Mouse (Mus musculus): Measurements from ENCODE around the gene Il1r2.

Gene Il1r2

DNA sequence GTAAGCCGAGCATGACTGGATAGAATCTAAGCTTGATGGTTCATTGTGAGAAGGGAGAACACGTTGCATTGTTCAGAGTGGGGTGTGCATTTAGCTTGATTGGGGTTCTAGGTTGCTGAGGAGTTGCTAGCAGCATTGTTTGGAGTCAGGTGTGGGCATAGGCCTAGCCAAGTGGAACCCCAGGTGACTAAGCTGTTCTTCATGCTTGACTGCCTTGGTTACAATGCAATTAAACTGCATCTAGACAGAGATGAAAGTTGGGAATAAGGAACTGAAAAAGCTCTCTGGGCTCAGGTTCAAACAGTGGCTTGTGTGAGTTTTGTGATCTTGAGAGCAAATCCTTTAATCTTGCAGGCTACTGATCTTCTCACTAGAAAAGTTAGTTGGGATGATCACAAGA, 55.4 kb downstream of the Il1r2 start:
- DNase-seq (ENCODE audit: low spot score in 2 of 2), result no peak

DNA sequence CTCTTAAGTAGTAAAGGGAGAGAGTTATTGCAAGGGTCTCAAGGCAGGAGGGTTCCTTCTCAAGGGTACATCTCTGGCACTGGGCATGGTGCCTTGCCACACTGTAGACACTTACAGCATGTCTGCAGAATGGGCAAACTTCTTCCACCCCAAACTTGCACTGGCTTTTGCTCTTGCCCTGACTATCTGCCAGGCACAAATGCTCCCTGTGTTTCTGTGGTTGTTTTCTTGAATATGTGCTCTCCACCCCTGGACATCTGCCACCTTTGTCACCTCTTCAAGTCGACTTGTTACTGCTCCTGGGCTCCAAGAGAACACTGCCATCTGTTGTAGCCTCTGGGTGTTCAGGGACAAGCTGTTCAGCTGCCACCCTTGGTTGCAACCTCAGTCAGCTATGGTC, 57.8 kb downstream of the Il1r2 start:
- DNase-seq (ENCODE audit: low spot score in 2 of 2), result no peak

DNA sequence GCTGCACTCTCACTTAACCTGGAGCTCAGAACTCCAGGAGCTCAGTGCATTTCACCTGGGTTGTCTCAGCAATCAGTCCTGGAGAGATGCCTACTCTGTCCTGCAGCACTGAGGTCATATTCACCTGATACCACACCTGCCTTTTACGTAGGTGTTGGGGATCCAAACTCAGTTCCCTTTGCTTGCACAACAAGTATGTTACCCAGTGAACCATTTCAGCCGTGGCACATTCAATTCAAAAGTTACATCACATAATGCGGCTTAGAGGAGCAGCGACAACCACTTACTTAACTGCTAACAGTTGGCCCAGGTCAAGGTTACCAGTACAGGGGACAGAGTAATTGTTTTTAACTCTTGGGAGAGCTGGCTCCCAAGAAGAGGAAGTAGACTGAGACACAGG, 58.8 kb downstream of the Il1r2 start:
- DNase-seq (ENCODE audit: low spot score in 2 of 2), result no peak

DNA sequence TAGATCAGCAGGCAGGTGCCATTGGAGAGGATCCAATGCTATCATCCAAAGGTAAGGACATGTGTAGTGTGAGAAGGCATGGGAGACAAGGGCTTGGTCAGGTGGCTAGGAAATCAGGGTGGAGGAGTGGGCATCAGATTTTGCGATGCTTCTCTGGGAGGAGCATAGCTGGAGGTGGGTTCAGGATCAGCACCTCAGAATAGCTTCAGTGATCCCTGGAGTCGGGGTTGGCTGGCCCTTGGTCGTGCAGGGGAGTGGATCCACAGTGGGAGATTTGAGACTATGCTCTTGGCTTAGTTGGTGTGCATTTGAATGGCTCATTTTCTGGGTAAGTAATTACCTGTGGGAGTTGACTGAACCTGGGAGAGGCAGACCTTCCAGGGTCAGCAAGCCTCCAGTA, 59.7 kb downstream of the Il1r2 start:
- DNase-seq (ENCODE audit: low spot score in 2 of 2), result no peak

DNA sequence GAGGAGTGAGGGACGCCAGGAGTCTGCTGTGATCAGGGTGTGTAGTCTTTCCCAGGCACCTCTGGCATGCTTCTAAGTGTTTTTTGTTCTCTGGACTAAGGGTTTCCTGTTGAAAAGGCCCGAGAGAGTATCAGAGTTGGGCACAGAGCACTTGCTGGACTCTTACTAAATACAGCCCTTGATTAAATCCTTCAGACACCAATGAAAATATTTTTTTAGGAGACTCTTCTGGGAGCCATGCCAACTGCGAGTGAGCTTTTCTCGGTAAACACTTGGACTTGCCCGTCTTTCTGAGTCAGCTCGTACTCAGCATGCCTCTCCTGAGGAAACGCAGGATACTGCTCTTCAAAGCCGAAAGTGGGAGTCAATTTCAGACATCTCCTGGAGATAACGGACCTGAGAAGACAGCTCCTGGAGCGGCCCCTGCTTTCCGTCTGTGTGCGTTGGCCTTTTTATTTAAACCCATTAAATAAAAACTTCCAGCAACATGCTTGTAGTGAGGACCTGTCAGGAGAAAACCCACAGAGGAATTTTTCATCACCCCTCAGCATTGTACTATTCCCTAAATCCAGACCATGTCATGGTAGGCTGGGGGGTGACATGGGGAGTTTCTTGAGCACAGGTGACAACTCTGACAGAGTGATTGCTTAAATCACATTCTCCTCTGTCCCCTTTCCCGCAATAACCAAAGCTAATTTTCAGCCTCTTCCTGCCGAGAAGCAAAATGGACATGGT, 66.1 kb downstream of the Il1r2 start:
- DNase-seq (ENCODE audit: low spot score in 2 of 2), result peak; percentile 88 to 93

DNA sequence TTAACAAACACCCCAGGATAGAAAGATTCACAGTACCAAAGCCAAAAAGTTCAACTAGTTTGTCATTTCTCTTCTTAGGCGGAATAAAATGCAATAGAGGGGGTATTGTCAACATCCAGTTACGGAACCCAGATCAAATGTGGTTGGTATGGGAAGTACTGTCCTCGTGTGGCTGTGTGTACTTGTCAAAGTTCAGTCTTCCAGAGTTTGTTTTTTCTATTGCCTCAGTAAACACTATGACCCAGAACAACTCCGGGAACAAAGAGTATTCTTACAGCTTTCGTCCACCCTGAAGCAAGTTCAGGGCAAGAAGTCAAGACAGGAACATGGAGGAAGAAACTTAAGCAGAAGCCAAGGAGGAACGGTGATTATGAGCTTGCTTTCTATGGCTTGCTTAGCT, 82.2 kb downstream of the Il1r2 start:
- DNase-seq (ENCODE audit: low spot score in 2 of 2), result no peak

DNA sequence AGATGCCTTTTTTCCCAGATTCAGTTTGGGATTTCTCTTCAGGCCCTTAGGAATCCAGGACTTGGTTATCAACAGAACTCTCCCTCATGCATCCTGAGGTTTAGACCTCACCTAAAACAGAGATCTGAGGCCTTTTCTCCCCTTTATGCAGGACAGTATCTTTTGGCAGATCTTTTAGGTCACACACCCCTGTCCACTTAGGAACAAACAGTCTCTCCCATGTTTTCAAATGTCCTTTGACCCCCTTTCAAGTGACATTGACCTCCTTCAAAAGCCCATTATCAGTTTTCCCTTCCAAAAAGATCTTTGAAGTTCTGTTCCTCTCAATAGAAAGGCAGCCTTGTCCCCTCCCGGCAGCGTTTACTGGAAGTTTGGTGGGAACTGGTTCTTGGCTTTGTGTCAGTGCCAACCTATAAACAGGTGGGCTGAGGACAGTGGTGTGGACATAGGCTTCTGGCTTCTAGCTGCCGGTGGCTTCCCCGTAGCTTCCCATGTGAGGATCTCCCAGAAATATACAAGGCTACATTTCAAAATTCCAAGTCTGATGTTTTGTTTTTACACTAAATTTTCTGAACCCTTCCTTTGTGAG, 89.5 kb downstream of the Il1r2 start:
- DNase-seq (ENCODE audit: low spot score in 2 of 2), result no peak

DNA sequence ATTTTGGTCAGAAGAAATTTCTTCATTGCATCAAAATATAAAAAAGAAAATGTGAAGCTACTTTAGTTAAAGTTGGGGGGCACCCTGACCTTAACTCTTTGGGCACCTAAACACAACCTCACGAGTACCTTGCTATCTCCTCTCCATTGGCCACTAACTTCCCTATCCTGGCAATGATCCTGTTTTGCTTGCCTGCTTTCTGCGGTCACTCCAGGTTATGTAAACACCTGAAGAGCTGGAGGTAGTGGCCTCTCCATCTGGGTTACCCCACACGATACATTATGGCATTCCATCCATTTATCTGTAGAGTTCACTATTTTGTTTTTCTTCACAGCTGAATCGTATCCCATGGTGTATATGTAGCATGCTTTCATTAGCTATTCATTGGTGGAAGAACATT, 90.5 kb downstream of the Il1r2 start:
- DNase-seq (ENCODE audit: low spot score in 2 of 2), result no peak

DNA sequence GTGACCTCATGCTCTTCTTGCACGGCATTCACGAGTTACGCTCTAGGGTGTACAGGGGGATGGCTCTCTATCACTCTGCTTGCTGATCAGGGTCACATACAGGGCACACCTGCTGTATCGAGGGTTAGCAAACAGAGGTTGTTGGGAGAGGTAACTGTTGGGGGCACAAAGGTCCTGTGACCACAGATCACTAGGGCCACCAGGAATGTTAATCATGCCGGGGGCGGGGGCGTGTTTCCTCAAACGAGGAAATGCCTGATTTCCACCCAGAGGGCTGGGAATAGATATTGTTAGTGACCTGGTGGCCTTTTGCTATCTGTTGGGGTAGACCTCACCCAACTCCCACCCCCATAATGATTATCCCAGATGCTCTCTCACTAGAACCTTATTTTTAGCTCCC, 93.7 kb downstream of the Il1r2 start:
- DNase-seq (ENCODE audit: low spot score in 2 of 2), result peak; percentile 61 to 81

DNA sequence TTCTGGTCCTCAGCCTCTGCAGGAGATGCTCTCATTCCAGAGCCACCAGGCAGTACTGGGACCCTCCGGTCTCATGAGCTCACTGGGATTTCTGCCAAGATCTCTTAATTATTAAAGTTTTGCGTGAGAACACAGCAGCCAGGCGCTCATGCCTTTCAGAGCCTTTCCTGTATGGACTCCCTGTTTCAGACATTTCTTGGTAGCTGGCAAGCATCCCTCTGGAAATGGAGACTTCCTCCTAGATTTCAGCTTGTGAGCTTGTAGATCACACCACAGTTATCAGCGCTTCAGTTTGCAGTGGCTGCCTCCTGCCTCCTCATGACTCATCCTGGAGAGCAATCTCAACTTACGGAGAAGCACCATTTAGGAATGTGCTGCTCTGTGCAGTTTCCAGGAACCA, 98.0 kb downstream of the Il1r2 start:
- DNase-seq (ENCODE audit: low spot score in 2 of 2), result peak; percentile 80 to 84

DNA sequence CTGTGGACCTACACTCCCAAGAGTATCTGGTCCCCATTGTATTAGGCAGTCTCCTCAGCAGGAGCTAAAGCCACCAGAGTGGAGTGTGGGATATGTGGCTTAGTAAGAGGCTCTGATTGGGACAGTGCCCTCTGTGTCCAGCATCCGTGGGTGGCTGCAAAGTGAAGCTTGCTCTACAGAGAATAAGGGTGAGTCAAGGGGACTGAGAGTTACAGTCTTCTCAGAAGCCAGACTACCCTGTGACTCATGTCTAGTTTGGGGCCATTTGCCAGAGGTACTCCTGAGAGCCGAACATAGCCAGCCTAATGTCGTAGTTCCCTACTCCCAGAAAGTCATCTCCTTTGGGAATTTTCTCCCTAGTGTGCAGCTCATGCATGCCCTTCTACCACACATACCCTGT, 100.3 kb downstream of the Il1r2 start:
- DNase-seq (ENCODE audit: low spot score in 2 of 2), result peak; percentile 38 to 44
